15 mouse cellular contexts compared by ENCODE assay signal in the genomic region with DNA sequence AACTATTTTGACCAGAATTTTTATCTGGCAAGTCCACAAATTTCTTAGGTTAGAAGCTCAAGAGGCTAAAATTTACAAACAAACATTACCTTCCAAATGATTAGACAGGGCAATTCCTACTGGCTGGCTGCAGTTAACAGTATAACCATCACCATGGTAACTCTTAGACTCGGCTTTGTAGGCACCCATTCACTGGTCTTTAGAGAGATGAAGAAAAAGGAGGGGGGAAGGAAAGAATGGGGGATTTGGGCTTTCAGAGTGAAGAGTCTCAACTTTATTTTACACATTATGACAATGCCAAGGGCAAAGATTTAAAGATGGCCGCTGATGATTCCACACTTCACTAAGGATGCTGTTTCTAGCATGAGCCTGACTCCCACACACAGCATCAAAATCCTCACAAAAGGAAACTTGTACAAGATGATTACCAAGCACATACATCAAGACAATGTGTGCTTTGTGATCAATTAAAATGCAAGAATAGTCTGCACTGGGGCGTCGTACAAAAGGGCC.
DNase-seq lines count a peak whose midpoint lies in the region; ATAC-seq and TF ChIP-seq lines count a peak whose summit lies in the region.
"Had no signal": no experiment of that assay in that cellular context is flagged by ENCODE, and none has a peak within 500 bp of the region (broad histone marks: within the 10 kb centered on the region; RNA-seq: fewer than 3 reads in every experiment).

No protein-coding gene starts in this region.

- H3K9me3 ChIP-seq in hindbrain, embryonic 12.5 days (replicated peaks) = no peaks in the 10 kb centered on the region
- H3K9me3 ChIP-seq in midbrain, embryonic 14.5 days (ENCODE audit: control insufficient read depth, low read length) = no peaks in the 10 kb centered on the region
- H3K9me3 ChIP-seq: heart, embryonic 15.5 days; limb, embryonic 13.5 days had no signal

- no peak overlapping the region for H3K4me2 ChIP-seq in hindbrain, embryonic 12.5 days (replicated peaks)
- H3K4me2 ChIP-seq in midbrain, embryonic 14.5 days (ENCODE audit: low read length) = no peak overlapping the region
- H3K4me2 ChIP-seq: heart, embryonic 15.5 days; limb, embryonic 13.5 days; lung, embryonic 14.5 days had no signal

- ATAC-seq in hindbrain, embryonic 12.5 days (ENCODE audit: low FRiP score) = peak; percentile 94
- ATAC-seq in midbrain, embryonic 14.5 days (ENCODE audit: low FRiP score, low TSS enrichment) = peak; percentile 73
- ATAC-seq in erythroblast, adult 5-6 weeks (replicated peaks; ENCODE audit: low FRiP score, poor library complexity, severe bottlenecking) = no peak
- ATAC-seq: activated CD4-positive, CD25-positive, alpha-beta regulatory T cell, adult 4 months had no signal

- H3K27ac ChIP-seq in embryonic fibroblast, embryonic 13.5 days (ENCODE audit: insufficient read depth, low read length) = peak overlapping the region; percentile 71
- no peak overlapping the region for H3K27ac ChIP-seq in hindbrain, embryonic 12.5 days
- no peak overlapping the region for H3K27ac ChIP-seq in midbrain, embryonic 14.5 days (replicated peaks; ENCODE audit: low read depth, low read length)
- H3K27ac ChIP-seq: heart, embryonic 15.5 days; limb, embryonic 13.5 days had no signal

- peaks cover 4% of the 10 kb centered on the region for H3K4me1 ChIP-seq in embryonic fibroblast, embryonic 13.5 days (ENCODE audit: control insufficient read depth, insufficient read depth, low read length)
- H3K4me1 ChIP-seq in hindbrain, embryonic 12.5 days = peaks cover 3% of the 10 kb centered on the region; the same call in 1 of the 2 replicates
- H3K4me1 ChIP-seq in midbrain, embryonic 14.5 days (ENCODE audit: control insufficient read depth, insufficient read depth, low read length) = peaks cover 6% of the 10 kb centered on the region; the same call in 1 of the 2 replicates
- no peaks in the 10 kb centered on the region for H3K4me1 ChIP-seq in lung, adult 2 months (ENCODE audit: control insufficient read depth, insufficient read depth, low read length)
- H3K4me1 ChIP-seq: limb, embryonic 13.5 days had no signal

- no peaks in the 10 kb centered on the region for H3K27me3 ChIP-seq in hindbrain, embryonic 12.5 days
- H3K27me3 ChIP-seq in midbrain, embryonic 14.5 days (ENCODE audit: control insufficient read depth, insufficient read depth, low read length) = no peaks in the 10 kb centered on the region
- H3K27me3 ChIP-seq: heart, embryonic 15.5 days; limb, embryonic 13.5 days had no signal

- H3K9ac ChIP-seq in hindbrain, embryonic 12.5 days = no peak overlapping the region
- no peak overlapping the region for H3K9ac ChIP-seq in midbrain, embryonic 14.5 days (replicated peaks; ENCODE audit: low read length)
- H3K9ac ChIP-seq: heart, embryonic 15.5 days; limb, embryonic 13.5 days; lung, embryonic 14.5 days had no signal

- TF ChIP-seq CTCF in embryonic fibroblast, embryonic 13.5 days (IDR thresholded peaks at IDR 0.05; ENCODE audit: borderline replicate concordance, insufficient read depth, low read length) = no peak
- no peak for TF ChIP-seq CTCF in lung, adult 2 months (IDR thresholded peaks at IDR 0.05; ENCODE audit: insufficient read depth, low read length)

- H3K4me3 ChIP-seq in embryonic fibroblast, embryonic 13.5 days (ENCODE audit: insufficient read depth, low read length) = no peak overlapping the region
- no peak overlapping the region for H3K4me3 ChIP-seq in hindbrain, embryonic 12.5 days
- H3K4me3 ChIP-seq in midbrain, embryonic 14.5 days (replicated peaks; ENCODE audit: low read depth, low read length) = no peak overlapping the region
- H3K4me3 ChIP-seq in lung, adult 2 months (replicated peaks; ENCODE audit: extremely low read depth, low read depth, low read length) = no peak overlapping the region
- H3K4me3 ChIP-seq: heart, embryonic 15.5 days; limb, embryonic 13.5 days had no signal

- peak; percentile 64 for DNase-seq in Muller cell, postnatal 12 days (ENCODE audit: inconsistent ontology term)
- peak; percentile 68 for DNase-seq in midbrain, embryonic 14.5 days
- DNase-seq in lung, postnatal 36 days = no peak
- DNase-seq in lung, adult 2 months = no peak
- DNase-seq in right cerebral cortex, adult 2 months (ENCODE audit: low spot score in 2 of 2) = no peak
- DNase-seq: cerebellum, postnatal 10 days; gastrocnemius, postnatal 10 days; layer of hippocampus, postnatal 36 days; lung, embryonic 14.5 days had no signal

- TF ChIP-seq POLR2A in embryonic fibroblast, embryonic 13.5 days (IDR thresholded peaks at IDR 0.05; ENCODE audit: low read depth, low read length) = no peak
- no peak for TF ChIP-seq POLR2A in lung, adult 2 months (IDR thresholded peaks at IDR 0.05; ENCODE audit: borderline replicate concordance, extremely low read depth, low read depth, low read length)

- no peaks in the 10 kb centered on the region for H3K36me3 ChIP-seq in hindbrain, embryonic 12.5 days
- no peaks in the 10 kb centered on the region for H3K36me3 ChIP-seq in midbrain, embryonic 14.5 days (ENCODE audit: control insufficient read depth, insufficient read depth, low read length)
- H3K36me3 ChIP-seq: heart, embryonic 15.5 days; limb, embryonic 13.5 days had no signal

- 29% methylated on average over 4 of the region's 4 CpGs for WGBS in hindbrain, embryonic 12.5 days
- WGBS in midbrain, embryonic 14.5 days = 10% methylated on average over 4 of the region's 4 CpGs
- 83% methylated on average over 4 of the region's 4 CpGs for WGBS in lung, adult 2 months

Comparison
In these comparisons a context has a peak if more than half of its experiments do, and no peak if none do; other contexts are left out.
1. DNase-seq: peak in Muller cell, postnatal 12 days (single experiment) and midbrain, embryonic 14.5 days (single experiment); none in lung, postnatal 36 days (single experiment), lung, adult 2 months (single experiment) and right cerebral cortex, adult 2 months (0 of 2).